Mouse (Mus musculus) activated CD4-positive, CD25-positive, alpha-beta regulatory T cell, adult 4 months (primary cell): ENCODE results near the gene Ano6. TPM values are rescaled to one million over a fixed set of nuclear protein-coding genes. Genes with fewer than 3 reads are reported as not detected.

ENCODE experiments used
- ATAC-seq: one replicate; pipeline ENCODE4 v1.8.0; 2017
- polyA plus RNA-seq, 2 experiments: library from polyadenylated mRNA; unstranded; fragments of 100-300 nt; shearing (Covaris generic); gene quantifications; one replicate each; pipeline ENCODE4 v1.2.1; 2017

Ano6 gene
- polyA plus RNA-seq, 2 experiments from 2014 or later = 35.4 to 39.4 TPM

GRCm38 (mm10) chr15:95977169-95977938 lies 186.7 kb downstream of the Ano6 start:
- ATAC-seq = no peak

GRCm38 (mm10) chr15:95977939-95978252 lies 187.3 kb downstream of the Ano6 start:
- ATAC-seq = no peak

GRCm38 (mm10) chr15:95980641-95981040 lies 190.0 kb downstream of the Ano6 start:
- no peak for ATAC-seq

- no peak for ATAC-seq
Observed at GRCm38 (mm10) chr15:95987916-95988315, 197.3 kb downstream of the Ano6 start.

GRCm38 (mm10) chr15:95989496-95990124 lies 199.0 kb downstream of the Ano6 start:
- no peak for ATAC-seq

- no peak for ATAC-seq
Observed at GRCm38 (mm10) chr15:96002958-96003601, 212.4 kb downstream of the Ano6 start.

GRCm38 (mm10) chr15:96011640-96012390 lies 221.2 kb downstream of the Ano6 start:
- ATAC-seq = no peak

GRCm38 (mm10) chr15:96012391-96012775 lies 221.7 kb downstream of the Ano6 start:
- no peak for ATAC-seq

GRCm38 (mm10) chr15:96014501-96014900 lies 223.9 kb downstream of the Ano6 start:
- ATAC-seq = no peak

GRCm38 (mm10) chr15:96020465-96020864 lies 229.8 kb downstream of the Ano6 start:
- no peak for ATAC-seq

- ATAC-seq = no peak
Observed at GRCm38 (mm10) chr15:96021506-96021905, 230.9 kb downstream of the Ano6 start.

Other genes with a start within 250 kb of the Ano6 start
- gene Dbx2, start 134.9 kb upstream of the Ano6 start, polyA plus RNA-seq = not detected